Mouse (Mus musculus) embryo, embryonic 10.5 days (tissue): Measurements from ENCODE around the gene Nlrc3.
A peak's percentile ranks its signal among the peaks of the same experiment; 100 is the strongest.

Experiments
- DNase-seq: peaks from one replicate; pipeline ENCODE4 v3.0.0-alpha.2; 2015; ENCODE audit warnings: low spot score

The Nlrc3 gene

DNA sequence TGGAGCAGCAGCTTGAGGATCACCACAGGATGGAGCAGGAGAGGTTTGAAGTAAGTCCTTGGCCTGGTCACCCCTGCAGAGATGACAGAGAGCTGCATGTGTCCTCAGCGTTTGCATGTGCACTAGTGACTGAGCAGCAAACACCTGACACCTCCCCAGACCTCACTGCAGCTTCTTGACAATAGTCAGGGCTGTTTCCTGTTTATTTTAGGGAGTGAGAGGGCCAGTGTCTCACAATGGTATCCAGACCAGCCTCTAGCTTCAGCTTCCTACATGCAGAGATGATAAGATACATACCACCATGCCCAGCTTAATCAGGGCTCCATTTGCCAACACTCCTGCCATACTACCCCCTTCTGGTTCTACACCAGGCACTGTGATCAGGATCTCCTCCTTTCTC is 47.9 kb downstream of the Nlrc3 start:
- DNase-seq: no peak

DNA sequence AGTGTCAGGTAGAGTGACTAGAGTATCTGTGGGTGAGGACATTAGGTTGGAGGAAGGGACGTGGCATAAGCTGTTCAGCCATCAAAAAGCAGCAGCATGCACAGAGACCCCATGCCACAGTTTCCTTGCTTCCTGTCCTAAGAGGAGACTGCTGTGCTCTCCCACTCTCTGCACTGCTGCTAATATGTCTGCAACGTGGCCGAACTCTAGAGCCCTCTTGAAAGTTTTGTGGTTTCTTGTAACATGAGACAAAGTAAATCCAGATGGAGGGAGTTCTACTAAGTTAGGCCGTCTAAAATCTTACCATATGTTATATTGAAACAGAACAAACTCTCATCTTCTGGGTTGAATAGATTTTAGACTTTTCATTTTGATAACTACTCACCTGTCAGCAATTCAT is 52.5 kb downstream of the Nlrc3 start:
- DNase-seq: peak; percentile 9

DNA sequence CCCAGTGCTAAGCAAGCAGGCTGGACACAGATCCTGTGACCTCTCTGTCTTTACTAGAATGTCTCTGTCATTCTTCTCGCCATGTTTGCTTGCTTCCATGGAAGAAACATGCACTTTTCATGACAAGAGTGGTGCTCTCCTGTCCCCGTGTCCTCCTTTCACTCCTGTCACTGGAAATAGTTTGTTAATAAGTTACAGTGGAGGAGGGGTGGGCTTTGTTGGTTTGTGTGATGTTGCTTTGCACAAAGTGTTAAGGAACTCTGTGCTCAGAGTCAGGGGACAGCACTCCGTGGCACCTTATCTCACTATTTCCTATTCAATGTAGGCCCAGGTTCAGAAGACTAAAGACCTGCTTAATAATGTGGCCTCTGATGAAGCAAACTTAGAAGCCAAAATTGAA is 52.9 kb downstream of the Nlrc3 start:
- no peak for DNase-seq

DNA sequence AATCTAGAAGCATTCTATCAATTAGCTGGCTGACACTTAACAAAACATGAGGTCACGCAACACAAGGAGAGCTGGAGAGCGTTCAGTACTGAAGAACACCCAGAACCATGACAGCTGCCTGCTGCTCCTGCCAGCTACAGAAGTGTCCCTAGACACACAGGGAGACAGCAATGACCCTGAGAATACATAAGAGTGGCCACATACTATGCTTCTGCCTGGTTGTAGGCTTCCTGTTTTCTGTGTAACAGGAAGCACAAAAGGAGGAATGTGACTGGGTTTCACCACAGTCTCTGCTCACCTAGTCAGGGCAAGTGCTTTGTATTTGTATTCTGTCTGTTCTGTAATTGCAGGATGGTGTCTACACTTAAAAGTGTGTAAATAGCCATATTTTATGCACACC is 55.7 kb downstream of the Nlrc3 start:
- DNase-seq: no peak

DNA sequence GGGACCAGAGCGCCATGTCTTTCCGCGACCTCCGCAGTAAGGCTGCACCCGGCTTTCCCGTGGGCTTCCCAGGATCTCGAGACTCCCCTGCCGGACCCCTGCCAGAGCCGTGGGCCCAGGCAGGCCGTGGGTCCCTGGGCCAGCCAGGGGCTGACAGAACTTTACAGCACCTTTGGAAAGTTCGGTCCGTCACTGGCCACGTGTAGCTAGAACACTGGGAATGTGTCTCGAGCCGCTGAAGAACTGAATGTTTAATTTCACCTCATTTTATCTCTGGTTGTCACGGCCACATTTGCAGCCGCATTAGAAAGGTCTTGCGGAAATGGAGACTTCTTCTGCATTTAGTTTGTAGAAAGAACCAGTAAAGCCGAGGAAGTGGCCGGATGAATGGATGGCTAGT is 67.3 kb downstream of the Nlrc3 start:
- DNase-seq: no peak

DNA sequence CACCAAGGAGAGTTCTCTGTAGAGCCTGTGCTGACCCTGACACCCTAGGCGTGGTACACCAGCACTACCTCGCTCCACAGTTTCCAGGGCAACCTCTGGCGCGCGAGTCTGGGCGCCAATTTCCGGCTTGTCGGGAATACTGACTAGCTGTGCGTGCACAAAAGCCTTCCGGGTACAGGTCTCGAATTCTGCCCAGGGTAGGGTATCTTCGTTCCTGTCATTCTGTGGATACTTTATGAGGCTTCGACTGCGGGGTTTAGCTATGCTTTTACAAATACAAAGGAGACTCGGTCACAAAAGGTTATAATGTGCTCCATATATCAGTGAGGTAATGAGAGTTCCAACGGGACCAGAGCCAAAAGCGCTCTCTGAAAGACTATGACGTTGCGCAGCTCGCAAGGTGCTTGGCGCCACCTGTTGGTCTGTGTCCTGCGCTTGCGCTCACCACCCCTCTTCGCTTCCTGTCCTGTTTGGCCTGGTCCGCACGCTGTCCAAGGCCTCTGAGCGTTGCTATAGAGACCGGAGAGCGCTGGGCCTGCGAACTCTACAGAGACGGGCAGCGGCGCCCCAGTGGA is 67.8 kb downstream of the Nlrc3 start, which contains the start of the genes 1700037C18Rik and Cluap1:
Gene 1700037C18Rik, minus strand, starts transcription at position 153 of the 575 bp plus-strand sequence.
Gene Cluap1, plus strand, starts transcription at position 265 of the 575 bp plus-strand sequence.
- DNase-seq: peak; percentile 95

DNA sequence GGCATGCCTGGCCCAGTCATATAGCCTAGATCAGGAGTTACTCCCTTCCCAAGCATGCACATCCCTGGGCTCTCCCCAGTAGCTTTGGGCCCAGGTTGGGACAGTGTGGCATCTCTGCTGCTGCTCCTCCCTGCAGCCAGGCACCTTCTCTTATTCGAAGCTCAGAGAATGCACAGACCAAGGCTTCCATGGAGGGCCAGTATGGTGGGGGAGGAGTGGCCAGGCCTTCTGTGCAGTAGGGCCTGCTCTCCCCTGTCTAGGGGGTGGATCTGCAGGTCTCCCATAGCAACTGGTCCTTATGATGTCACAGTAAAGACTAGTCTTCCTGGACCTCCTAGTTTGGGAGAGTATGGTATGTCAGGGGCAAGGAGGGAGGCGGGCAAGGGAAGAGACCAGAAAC is 69.0 kb downstream of the Nlrc3 start:
- DNase-seq: no peak

DNA sequence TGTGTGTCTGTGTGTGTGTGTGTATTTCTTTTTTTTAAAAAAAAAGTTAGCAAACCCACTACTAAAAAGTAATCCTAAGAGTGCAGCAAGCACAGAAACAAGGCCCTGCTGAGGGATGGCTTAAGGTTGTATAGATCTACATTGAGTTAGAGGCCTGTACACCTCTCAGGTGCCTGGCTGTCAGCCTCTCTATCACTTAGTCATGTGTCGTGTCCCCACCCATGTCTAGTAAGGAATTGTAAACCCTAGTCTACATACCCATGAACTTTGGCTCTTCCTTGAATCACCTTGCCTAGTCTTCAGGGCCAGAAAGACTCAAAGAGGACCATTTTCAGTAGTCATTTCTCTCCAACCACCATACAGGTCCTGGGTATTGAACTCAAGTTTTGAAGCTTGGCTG is 79.9 kb downstream of the Nlrc3 start:
- DNase-seq: no peak

DNA sequence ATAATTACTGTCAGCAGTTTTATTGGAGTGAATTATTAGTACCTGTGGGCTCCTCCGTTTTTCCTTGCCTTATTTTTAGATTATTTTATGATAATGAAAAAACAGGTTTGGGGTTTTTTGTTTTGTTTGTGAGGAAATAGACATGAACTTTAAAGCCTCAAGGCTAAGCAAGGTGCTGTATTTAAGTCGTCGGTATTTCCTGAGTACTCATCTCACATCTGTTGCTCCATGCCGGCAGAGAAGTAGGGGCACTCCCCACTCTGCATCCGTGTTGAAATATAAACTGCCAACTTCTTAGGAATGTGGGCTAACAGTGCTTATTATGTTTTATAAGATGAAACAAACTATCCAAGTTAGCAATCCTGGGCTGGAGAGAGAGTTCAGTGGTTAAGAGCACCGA is 80.4 kb downstream of the Nlrc3 start:
- no peak for DNase-seq

DNA sequence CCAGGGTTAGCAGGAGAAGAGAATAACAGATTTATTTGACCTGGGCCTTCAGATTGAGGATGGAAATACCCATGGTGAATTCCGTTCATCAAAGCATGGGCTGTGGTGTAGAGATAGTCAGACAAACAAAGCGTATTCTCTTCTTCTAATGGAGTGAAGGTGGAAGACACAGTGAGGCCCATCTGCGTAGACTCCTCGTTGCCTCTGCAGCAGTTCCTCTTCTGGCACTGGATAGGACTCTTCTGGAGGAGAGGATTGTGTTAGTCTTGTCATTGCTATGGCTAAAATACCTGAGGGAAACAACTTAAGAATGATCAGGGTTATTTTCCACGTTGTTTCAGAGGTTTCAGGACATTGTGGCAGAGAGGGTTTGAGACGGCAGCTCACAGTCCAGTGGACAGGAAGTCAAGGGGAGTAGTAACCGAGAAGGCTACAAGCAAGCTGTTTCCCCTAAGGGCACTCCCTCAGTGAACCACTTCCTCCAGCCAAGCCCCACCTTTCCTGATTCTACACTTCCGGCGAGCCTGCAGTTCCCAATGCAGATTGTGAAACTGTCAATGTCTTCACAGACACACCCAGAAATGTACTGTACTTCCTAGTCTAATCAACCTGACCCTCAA is 81.1 kb downstream of the Nlrc3 start:
- no peak for DNase-seq
